Mouse (Mus musculus): ENCODE data around the gene Mterf4. TPM values are rescaled to one million over a fixed set of nuclear protein-coding genes. Genes with fewer than 3 reads are reported as not detected.

Gene Mterf4
- polyA plus RNA-seq, 1 experiment from 2014 or later: 21.9 TPM

DNA sequence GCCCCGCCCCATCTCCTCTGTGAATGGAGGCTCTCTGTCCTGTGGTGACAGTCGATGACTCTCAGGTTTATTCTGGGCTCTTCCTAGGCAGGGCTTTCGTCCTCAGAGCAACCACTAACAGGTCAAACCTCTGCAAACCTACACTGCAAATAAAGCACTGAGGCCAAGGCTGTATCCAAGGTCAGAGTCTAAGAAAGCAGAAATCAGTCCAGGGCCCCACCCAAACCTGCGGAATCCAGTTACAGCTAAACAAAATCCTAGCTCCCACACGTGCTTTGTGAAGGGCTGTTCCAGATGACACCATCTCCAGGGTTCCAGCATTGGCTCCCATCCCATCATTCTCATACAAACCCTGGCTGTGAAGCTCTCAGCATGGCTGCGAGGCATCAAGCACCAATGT, 30.2 kb downstream of the Mterf4 start:
- Histone ChIP-seq H3K9ac (ENCODE audit: low read length) (no peak overlapping the region), H3K27me3 (replicated peaks; ENCODE audit: control insufficient read depth, insufficient read depth, low read length) (0 out of 2 replicates have a peak, but pooled peaks cover 2% of the 10 kb centered on the region), H3K36me3 (ENCODE audit: control insufficient read depth, insufficient read depth, low read length) (no peaks in the 10 kb centered on the region), H3K4me2 (ENCODE audit: low read length) (no peak overlapping the region), H3K9me3 (replicated peaks; ENCODE audit: control insufficient read depth, low read length) (no peaks in the 10 kb centered on the region), H3K4me3 (ENCODE audit: low read depth, low read length) (no peak overlapping the region), H3K4me1 (ENCODE audit: control insufficient read depth, insufficient read depth, low read length) (no peaks in the 10 kb centered on the region), H3K27ac (ENCODE audit: low read depth, low read length) (no peak overlapping the region)
- no peak for DNase-seq (ENCODE audit: low spot score)
- 75% methylated on average over 6 of the region's 6 CpGs for WGBS
- no peak for ATAC-seq

GRCm38 (mm10) chr1:93272409-93272821, 33.3 kb downstream of the Mterf4 start:
- Histone ChIP-seq H3K36me3 (ENCODE audit: control insufficient read depth, insufficient read depth, low read length) (no peaks in the 10 kb centered on the region), H3K4me2 (ENCODE audit: low read length) (peak overlapping the region; percentile 35; the same call in 1 of the 2 replicates), H3K9me3 (replicated peaks; ENCODE audit: control insufficient read depth, low read length) (no peaks in the 10 kb centered on the region), H3K27me3 (replicated peaks; ENCODE audit: control insufficient read depth, insufficient read depth, low read length) (0 out of 2 replicates have a peak, but pooled peaks cover 2% of the 10 kb centered on the region), H3K27ac (ENCODE audit: low read depth, low read length) (no peak overlapping the region), H3K9ac (ENCODE audit: low read length) (peak overlapping the region; percentile 37; the same call in 1 of the 2 replicates), H3K4me1 (ENCODE audit: control insufficient read depth, insufficient read depth, low read length) (no peaks in the 10 kb centered on the region), H3K4me3 (ENCODE audit: low read depth, low read length) (no peak overlapping the region)
- peak; percentile 62; the same call in 1 of the 2 replicates for ATAC-seq
- under 1% methylated on average over 16 of the region's 16 CpGs for WGBS
- peak; percentile 18 for DNase-seq (ENCODE audit: low spot score)

DNA sequence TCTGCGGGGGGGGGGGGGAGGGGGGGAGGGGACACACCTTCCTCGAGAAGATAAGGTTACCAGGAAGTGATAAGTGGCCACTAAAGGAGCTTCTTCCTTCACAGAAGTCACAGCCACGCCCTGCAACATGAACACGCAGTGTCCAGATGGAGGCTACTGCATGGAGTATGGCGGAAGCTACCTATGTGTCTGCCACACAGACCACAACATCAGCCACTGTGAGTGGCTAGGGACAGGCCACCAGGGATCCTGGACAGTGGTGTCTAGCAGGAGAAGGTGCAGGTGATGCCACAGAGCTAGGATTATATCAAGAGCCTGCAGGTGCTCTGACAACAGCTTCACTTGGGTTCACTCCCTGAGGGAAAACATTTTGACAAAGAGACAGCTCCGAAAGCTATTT, 34.0 kb downstream of the Mterf4 start:
- Histone ChIP-seq H3K4me1 (ENCODE audit: control insufficient read depth, insufficient read depth, low read length) (no peaks in the 10 kb centered on the region), H3K36me3 (ENCODE audit: control insufficient read depth, insufficient read depth, low read length) (no peaks in the 10 kb centered on the region), H3K4me3 (ENCODE audit: low read depth, low read length) (no peak overlapping the region), H3K27me3 (replicated peaks; ENCODE audit: control insufficient read depth, insufficient read depth, low read length) (0 out of 2 replicates have a peak, but pooled peaks cover 2% of the 10 kb centered on the region), H3K4me2 (ENCODE audit: low read length) (no peak overlapping the region), H3K27ac (ENCODE audit: low read depth, low read length) (no peak overlapping the region), H3K9me3 (replicated peaks; ENCODE audit: control insufficient read depth, low read length) (no peaks in the 10 kb centered on the region), H3K9ac (ENCODE audit: low read length) (no peak overlapping the region)
- DNase-seq (ENCODE audit: low spot score): no peak
- ATAC-seq: no peak
- 79% methylated on average over 5 of the region's 6 CpGs for WGBS

GRCm38 (mm10) chr1:93270516-93271240, 35.0 kb downstream of the Mterf4 start:
- Histone ChIP-seq H3K9me3 (replicated peaks; ENCODE audit: control insufficient read depth, low read length) (no peaks in the 10 kb centered on the region), H3K4me3 (ENCODE audit: low read depth, low read length) (no peak overlapping the region), H3K4me1 (ENCODE audit: control insufficient read depth, insufficient read depth, low read length) (no peaks in the 10 kb centered on the region), H3K36me3 (ENCODE audit: control insufficient read depth, insufficient read depth, low read length) (no peaks in the 10 kb centered on the region), H3K27me3 (replicated peaks; ENCODE audit: control insufficient read depth, insufficient read depth, low read length) (0 out of 2 replicates have a peak, but pooled peaks cover 2% of the 10 kb centered on the region), H3K27ac (ENCODE audit: low read depth, low read length) (no peak overlapping the region), H3K9ac (ENCODE audit: low read length) (no peak overlapping the region), H3K4me2 (ENCODE audit: low read length) (no peak overlapping the region)
- no peak for DNase-seq (ENCODE audit: low spot score)
- WGBS: 62% methylated on average over 3 of the region's 3 CpGs
- ATAC-seq: no peak

DNA sequence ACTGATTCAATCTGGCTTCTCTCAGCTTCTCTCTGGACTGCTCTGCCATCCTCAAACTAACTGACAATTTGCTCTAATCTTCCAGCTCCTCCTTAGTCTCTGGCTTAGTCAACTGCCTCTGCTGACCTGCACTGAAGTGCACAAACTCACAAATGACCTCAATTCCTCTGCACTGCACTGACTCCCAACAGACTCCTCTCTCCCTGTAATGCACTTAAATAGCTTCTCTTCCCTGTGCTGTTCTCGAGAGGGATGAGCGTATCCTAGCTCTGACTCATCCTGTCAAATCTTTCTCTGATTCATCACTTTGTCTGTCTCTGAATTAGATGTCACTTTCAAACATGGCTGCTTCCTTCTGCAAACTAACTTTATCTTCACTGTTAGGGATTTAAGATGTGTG, 37.5 kb downstream of the Mterf4 start:
- 0 out of 2 replicates have a peak, but pooled peaks cover 2% of the 10 kb centered on the region for H3K27me3 ChIP-seq (replicated peaks; ENCODE audit: control insufficient read depth, insufficient read depth, low read length)
- H3K4me1 ChIP-seq (ENCODE audit: control insufficient read depth, insufficient read depth, low read length): no peaks in the 10 kb centered on the region
- 85% methylated on average over 2 of the region's 2 CpGs for WGBS
- no peak overlapping the region for H3K4me3 ChIP-seq (ENCODE audit: low read depth, low read length)
- no peak overlapping the region for H3K4me2 ChIP-seq (ENCODE audit: low read length)
- no peaks in the 10 kb centered on the region for H3K36me3 ChIP-seq (ENCODE audit: control insufficient read depth, insufficient read depth, low read length)
- no peaks in the 10 kb centered on the region for H3K9me3 ChIP-seq (replicated peaks; ENCODE audit: control insufficient read depth, low read length)
- DNase-seq (ENCODE audit: low spot score) (no peak), ATAC-seq (no peak)
- no peak overlapping the region for H3K9ac ChIP-seq (ENCODE audit: low read length)
- H3K27ac ChIP-seq (ENCODE audit: low read depth, low read length): no peak overlapping the region

DNA sequence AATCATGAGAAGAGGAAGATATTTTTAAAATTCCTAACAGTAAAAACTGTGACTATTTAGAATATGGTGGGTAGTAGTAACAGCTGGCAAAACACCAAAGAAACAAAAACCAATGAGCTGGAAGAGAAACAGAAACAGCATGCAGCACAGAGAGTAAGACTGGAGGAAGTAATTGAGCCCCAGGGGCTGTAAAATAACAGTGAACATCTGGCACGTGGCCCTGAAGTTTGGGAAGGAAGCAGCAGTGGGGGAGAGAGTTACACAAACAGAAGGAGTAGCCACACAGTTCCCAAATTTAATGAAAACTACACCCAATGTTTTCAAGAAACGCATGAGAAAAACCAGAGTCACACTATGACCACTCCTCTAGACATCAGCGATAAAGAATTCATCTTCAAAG, 38.5 kb downstream of the Mterf4 start:
- Histone ChIP-seq H3K27me3 (replicated peaks; ENCODE audit: control insufficient read depth, insufficient read depth, low read length) (0 out of 2 replicates have a peak, but pooled peaks cover 2% of the 10 kb centered on the region), H3K36me3 (ENCODE audit: control insufficient read depth, insufficient read depth, low read length) (no peaks in the 10 kb centered on the region), H3K9ac (ENCODE audit: low read length) (no peak overlapping the region), H3K4me3 (ENCODE audit: low read depth, low read length) (no peak overlapping the region), H3K4me2 (ENCODE audit: low read length) (no peak overlapping the region), H3K4me1 (ENCODE audit: control insufficient read depth, insufficient read depth, low read length) (no peaks in the 10 kb centered on the region), H3K27ac (ENCODE audit: low read depth, low read length) (no peak overlapping the region), H3K9me3 (replicated peaks; ENCODE audit: control insufficient read depth, low read length) (no peaks in the 10 kb centered on the region)
- WGBS: 57% methylated on average over 3 of the region's 3 CpGs
- no peak for ATAC-seq
- DNase-seq (ENCODE audit: low spot score): peak; percentile 6

- H3K36me3 ChIP-seq (ENCODE audit: control insufficient read depth, insufficient read depth, low read length): no peaks in the 10 kb centered on the region
- no peaks in the 10 kb centered on the region for H3K4me1 ChIP-seq (ENCODE audit: control insufficient read depth, insufficient read depth, low read length)
- ATAC-seq: no peak
- no peak overlapping the region for H3K27ac ChIP-seq (ENCODE audit: low read depth, low read length)
- no peaks in the 10 kb centered on the region for H3K9me3 ChIP-seq (replicated peaks; ENCODE audit: control insufficient read depth, low read length)
- no peaks in the 10 kb centered on the region for H3K27me3 ChIP-seq (replicated peaks; ENCODE audit: control insufficient read depth, insufficient read depth, low read length)
- H3K9ac ChIP-seq (ENCODE audit: low read length): no peak overlapping the region
- DNase-seq (ENCODE audit: low spot score): no peak
- no peak overlapping the region for H3K4me2 ChIP-seq (ENCODE audit: low read length)
- H3K4me3 ChIP-seq (ENCODE audit: low read depth, low read length): no peak overlapping the region
- WGBS: 100% methylated on average over 1 of the region's 1 CpGs
Observed at GRCm38 (mm10) chr1:93257560-93257959, 48.2 kb downstream of the Mterf4 start.

DNA sequence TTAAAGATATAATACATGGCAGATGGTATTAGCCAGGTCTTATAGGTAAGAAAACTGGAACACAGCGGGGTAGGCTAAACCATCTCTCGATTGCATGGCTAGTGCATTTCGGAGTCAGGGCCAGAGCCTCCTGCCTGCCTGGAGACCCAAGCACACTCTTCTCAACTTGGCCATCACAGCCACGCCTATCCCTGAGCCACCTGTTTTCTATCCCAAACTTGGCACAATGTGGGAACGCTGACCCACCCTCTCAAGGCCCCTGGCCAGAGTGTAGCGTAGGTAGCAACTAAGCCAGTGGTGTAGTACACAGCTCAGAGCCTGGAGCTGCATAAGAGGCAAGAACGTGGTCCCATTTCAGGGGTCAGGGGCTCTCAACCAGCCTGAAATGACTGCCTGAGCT, 50.0 kb downstream of the Mterf4 start:
- Histone ChIP-seq H3K4me1 (ENCODE audit: control insufficient read depth, insufficient read depth, low read length) (no peaks in the 10 kb centered on the region), H3K27ac (ENCODE audit: low read depth, low read length) (no peak overlapping the region), H3K9me3 (replicated peaks; ENCODE audit: control insufficient read depth, low read length) (no peaks in the 10 kb centered on the region), H3K4me3 (ENCODE audit: low read depth, low read length) (no peak overlapping the region), H3K36me3 (ENCODE audit: control insufficient read depth, insufficient read depth, low read length) (no peaks in the 10 kb centered on the region), H3K4me2 (ENCODE audit: low read length) (no peak overlapping the region), H3K9ac (ENCODE audit: low read length) (no peak overlapping the region), H3K27me3 (replicated peaks; ENCODE audit: control insufficient read depth, insufficient read depth, low read length) (no peaks in the 10 kb centered on the region)
- ATAC-seq (no peak), DNase-seq (ENCODE audit: low spot score) (no peak)
- 91% methylated on average over 7 of the region's 7 CpGs for WGBS

DNA sequence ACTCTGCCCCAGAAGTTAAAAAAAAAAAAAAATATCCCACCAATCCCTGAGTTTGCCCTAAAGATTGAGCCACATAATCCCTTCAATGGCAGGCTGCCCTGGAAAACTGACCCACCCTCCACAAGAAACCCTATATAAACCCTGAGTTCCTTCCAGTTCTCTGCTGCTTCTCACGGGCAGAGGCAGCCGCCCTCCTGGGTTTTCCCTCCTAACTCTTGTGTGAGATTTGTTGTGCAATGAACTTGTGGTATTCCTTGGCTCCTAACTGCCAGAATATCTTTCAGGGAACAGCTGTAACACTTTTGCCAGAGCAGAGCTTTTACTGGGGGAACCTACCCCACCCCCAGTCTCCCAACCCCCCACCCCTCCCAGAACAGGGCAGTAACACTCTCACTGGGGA, 53.1 kb downstream of the Mterf4 start:
- Histone ChIP-seq H3K9me3 (replicated peaks; ENCODE audit: control insufficient read depth, low read length) (no peaks in the 10 kb centered on the region), H3K9ac (ENCODE audit: low read length) (no peak overlapping the region), H3K4me1 (ENCODE audit: control insufficient read depth, insufficient read depth, low read length) (no peaks in the 10 kb centered on the region), H3K36me3 (ENCODE audit: control insufficient read depth, insufficient read depth, low read length) (no peaks in the 10 kb centered on the region), H3K4me3 (ENCODE audit: low read depth, low read length) (no peak overlapping the region), H3K27me3 (replicated peaks; ENCODE audit: control insufficient read depth, insufficient read depth, low read length) (no peaks in the 10 kb centered on the region), H3K4me2 (ENCODE audit: low read length) (no peak overlapping the region), H3K27ac (ENCODE audit: low read depth, low read length) (no peak overlapping the region)
- ATAC-seq: no peak
- no peak for DNase-seq (ENCODE audit: low spot score)
- WGBS: 58% methylated on average over 2 of the region's 2 CpGs

Data from forebrain, embryonic 14.5 days (tissue).